Mouse (Mus musculus) heart, postnatal 0 days (tissue): ENCODE measurements around the gene Gm9837.

Experiments used
- CTCF ChIP-seq: IDR thresholded peaks from 2 replicates; pipeline ENCODE4 v1.5.1; 2016; ENCODE audit warnings: antibody characterized with exemption, control low read depth, low read depth
- EP300 ChIP-seq: IDR thresholded peaks from 2 replicates; pipeline ENCODE4 v1.6.1; 2016; ENCODE audit warnings: antibody characterized with exemption, low read depth

- TF ChIP-seq CTCF (no peak), EP300 (no peak)
Observed at GRCm38 (mm10) chr11:53491954-53492401, 21.7 kb upstream of the Gm9837 start.
